Mouse (Mus musculus) T-helper 1 cell (primary cell): ENCODE results near the gene Gm21209.
"Not testable (repeated sequence)": the region's sequence is repeated elsewhere in the genome, so short reads cannot be mapped to it uniquely, and the experiment has no call there.

Experiments
- in situ Hi-C: fragments of 300-600 bp; cut with MboI, MseI; formaldehyde crosslinking; loops from one replicate; pipeline ENCODE4 v1.15.1; 2025; ENCODE audit warnings: high pct_unique_total_duplicates

Gene Gm21209

GRCm38 (mm10) chrY:49570856-49571255 lies at the start of gene Gm21209:
Gene Gm21209, plus strand, starts transcription at chrY:49571156.
- in situ Hi-C loops = not testable (repeated sequence)
